Mouse (Mus musculus) embryo, embryonic 11.5 days (tissue): ENCODE measurements at regions not wholly inside any gene's neighbourhood (a gene's known extent, or its start where the extent isn't known, plus 50 kb on each side); places are given as distances from the start of the nearest gene placed in this dataset.

ENCODE experiments used
- DNase-seq: peaks from one replicate; pipeline ENCODE4 v3.0.0-alpha.2; 2012; ENCODE audit warnings: low read depth, low spot score

GRCm38 (mm10) chr12:110219750-110220149 lies 59.1 kb upstream of the Dio3 start:
- no peak for DNase-seq

GRCm38 (mm10) chr12:110220516-110220915 lies 58.4 kb upstream of the Dio3 start:
- DNase-seq, result no peak

GRCm38 (mm10) chr12:110221184-110221583 lies 57.7 kb upstream of the Dio3 start:
- DNase-seq, result no peak

DNA sequence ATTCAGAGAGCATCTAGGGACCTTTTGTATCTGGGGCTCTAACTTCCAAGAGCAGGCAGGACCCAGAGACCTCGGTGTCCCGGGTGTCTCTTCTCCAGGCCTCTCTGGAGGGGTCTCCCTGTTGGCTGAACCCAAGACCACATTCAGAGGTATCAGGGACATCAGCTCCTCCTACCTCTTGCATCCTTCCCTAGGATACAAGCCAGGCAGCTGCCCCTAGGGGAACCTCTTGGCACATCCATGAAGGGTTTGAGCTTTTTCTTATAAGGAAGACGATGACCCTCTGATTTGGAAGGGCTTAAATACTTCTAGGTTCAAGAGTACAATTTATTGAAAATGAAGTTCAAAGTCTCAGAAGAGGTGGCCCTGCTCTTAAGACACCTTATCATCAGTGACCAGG lies 57.2 kb upstream of the Dio3 start:
- DNase-seq, result no peak

DNA sequence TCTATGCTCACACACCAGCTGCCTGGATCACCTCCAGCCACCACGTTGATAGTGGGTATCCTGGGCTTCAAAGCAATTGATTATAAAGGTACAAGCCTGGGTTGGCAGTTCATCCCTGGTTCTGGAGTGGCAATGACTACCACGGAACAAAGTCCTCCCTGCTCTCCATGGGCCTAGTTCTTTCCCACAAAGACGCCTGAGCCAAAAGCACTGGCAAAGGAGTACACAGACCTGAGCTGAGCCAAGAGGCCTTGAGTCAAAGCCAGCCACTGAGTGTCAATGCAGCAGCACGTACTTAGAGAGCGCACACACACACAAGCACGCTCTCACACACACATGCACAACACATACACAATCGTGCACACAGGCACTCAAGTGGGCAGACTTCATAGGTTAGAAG lies 54.6 kb upstream of the Dio3 start:
- no peak for DNase-seq

GRCm38 (mm10) chr12:110228011-110228411 lies 50.9 kb upstream of the Dio3 start:
- no peak for DNase-seq
